Mouse (Mus musculus) olfactory bulb, adult 2 months (tissue): ENCODE measurements at regions not wholly inside any gene's neighbourhood (a gene's known extent, or its start where the extent isn't known, plus 50 kb on each side); places are given as distances from the start of the nearest gene placed in this dataset.
A peak's percentile ranks its signal among the peaks of the same experiment; 100 is the strongest.

Experiments used
- H3K27ac ChIP-seq: fragments of 200-500 bp; 2 replicates; pipeline ENCODE4 v1.5.1; 2012; ENCODE audit warnings: low read depth, low read length; ENCODE audit not compliant: insufficient read depth
- H3K4me1 ChIP-seq: fragments of 200-500 bp; 2 replicates; pipeline ENCODE4 v1.6.1; 2012; ENCODE audit warnings: low read length; ENCODE audit not compliant: control insufficient read depth, insufficient read depth
- H3K4me3 ChIP-seq: fragments of 200-500 bp; 2 replicates; pipeline ENCODE4 v1.5.1; 2012; ENCODE audit warnings: mild to moderate bottlenecking, low read depth, low read length, moderate library complexity; ENCODE audit not compliant: insufficient read depth
- CTCF ChIP-seq: fragments of 200-500 bp; IDR thresholded peaks from 2 replicates; pipeline ENCODE4 v1.5.1; 2012; ENCODE audit warnings: low read depth, mild to moderate bottlenecking, low read length, moderate library complexity; ENCODE audit not compliant: insufficient read depth
- POLR2A ChIP-seq: fragments of 200-500 bp; IDR thresholded peaks from 2 replicates; pipeline ENCODE4 v1.6.1; 2012; ENCODE audit warnings: mild to moderate bottlenecking, low read depth, low read length, moderate library complexity; ENCODE audit not compliant: insufficient read depth
- WGBS: fragments of 180-500 bp; shearing (Covaris S2); methylation state at CpG from one replicate; pipeline ENCODE4 v1.1.7; 2018; 5-methylcytosine and 5-hydroxymethylcytosine counted together

DNA sequence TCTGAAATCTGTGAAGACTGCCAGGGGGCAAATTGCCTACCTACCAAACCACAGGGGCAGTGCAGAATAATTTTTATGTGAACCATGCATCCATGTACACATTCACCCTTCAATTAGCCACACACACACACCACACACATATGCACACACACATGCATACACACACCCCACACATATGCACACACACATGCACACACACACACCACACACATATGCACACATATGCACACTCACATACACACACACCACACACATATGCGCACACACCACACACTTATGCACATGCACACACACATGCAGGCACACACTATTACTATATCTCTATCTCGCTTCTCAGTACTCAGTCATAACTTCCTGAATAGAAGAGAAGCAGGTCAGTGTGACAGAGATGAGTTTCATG lies 95.9 kb upstream of the Cadm1 start:
- 96% methylated on average over 2 of the region's 2 CpGs for WGBS
- no peak for TF ChIP-seq CTCF
- no peak for TF ChIP-seq POLR2A

DNA sequence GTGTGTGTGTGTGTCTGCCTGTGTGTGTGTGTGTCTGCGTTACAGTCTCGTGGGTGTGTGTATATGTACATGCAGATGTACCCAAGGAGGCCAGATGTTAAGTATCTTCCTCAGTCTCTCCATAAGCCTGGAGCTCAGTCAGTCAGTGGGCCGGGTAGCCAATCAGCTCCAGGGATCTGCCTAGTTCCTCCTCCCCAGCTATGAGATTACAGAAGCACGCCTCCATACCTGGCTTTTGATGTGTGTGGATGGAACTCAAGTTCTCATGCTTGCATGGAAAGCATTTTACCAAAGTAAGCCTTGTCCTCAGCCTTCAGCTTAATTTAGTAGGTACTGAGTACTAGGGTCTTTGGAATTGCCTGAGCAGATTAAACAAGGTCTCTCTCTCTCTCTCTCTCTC lies 91.0 kb upstream of the Cadm1 start:
- TF ChIP-seq CTCF, result no peak
- no peak for TF ChIP-seq POLR2A
- no peak overlapping the region for H3K4me3 ChIP-seq
- 94% methylated on average over 4 of the region's 4 CpGs for WGBS

More for the DNA sequence above, 95.9 kb upstream of the Cadm1 start:
- Histone ChIP-seq H3K27ac (no peak overlapping the region), H3K4me3 (no peak overlapping the region), H3K4me1 (no peaks in the 10 kb centered on the region)

DNA sequence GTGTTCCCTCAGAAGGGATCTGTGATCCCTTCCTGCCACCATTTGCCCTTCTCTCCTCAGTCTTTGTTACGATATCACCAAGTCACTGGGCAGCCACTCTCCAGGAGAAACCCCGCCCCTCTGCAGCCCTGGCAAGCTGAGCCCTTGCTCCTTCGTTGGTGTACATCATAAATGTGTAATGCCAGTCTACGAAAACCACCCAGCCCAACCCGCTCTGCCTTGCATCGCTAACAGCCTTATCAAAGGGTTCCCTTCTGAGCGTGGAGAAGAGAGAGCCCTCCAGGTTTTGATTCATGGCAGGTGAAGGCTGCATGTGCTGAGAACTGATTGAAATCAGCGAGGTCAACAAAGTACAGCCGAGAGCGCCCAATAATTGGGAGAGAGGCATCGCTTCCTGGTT lies 90.5 kb upstream of the Cadm1 start:
- TF ChIP-seq CTCF, result no peak
- Histone ChIP-seq H3K4me1 (peaks cover 8% of the 10 kb centered on the region), H3K27ac (no peak overlapping the region), H3K4me3 (no peak overlapping the region)
- 35% methylated on average over 11 of the region's 11 CpGs for WGBS

More for the DNA sequence above, 91.0 kb upstream of the Cadm1 start:
- H3K27ac ChIP-seq, result no peak overlapping the region
- H3K4me1 ChIP-seq, result peaks cover 8% of the 10 kb centered on the region

DNA sequence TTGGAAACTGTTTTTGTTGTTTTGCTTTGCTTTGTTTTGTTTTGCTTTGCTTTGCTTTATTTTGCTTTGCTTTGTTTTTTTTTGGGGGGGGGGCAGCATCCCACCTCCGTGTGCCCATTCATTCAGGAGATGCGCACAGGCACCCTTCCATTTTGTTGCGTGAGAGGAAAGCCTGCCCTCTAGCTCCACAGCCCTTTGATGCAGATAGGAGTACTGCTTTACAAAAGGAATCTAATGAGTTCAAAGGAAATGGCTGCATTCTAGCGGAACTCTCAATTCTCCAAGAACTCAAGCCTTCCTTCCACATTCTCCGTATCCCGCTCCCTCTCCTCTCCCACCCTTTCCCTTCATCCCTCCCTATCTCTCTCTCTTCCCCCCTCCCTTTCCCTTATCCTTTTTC lies 89.8 kb upstream of the Cadm1 start:
- H3K27ac ChIP-seq, result no peak overlapping the region
- peaks cover 8% of the 10 kb centered on the region for H3K4me1 ChIP-seq
- TF ChIP-seq CTCF (no peak), POLR2A (no peak)
- WGBS, result 16% methylated on average over 6 of the region's 6 CpGs
- no peak overlapping the region for H3K4me3 ChIP-seq

DNA sequence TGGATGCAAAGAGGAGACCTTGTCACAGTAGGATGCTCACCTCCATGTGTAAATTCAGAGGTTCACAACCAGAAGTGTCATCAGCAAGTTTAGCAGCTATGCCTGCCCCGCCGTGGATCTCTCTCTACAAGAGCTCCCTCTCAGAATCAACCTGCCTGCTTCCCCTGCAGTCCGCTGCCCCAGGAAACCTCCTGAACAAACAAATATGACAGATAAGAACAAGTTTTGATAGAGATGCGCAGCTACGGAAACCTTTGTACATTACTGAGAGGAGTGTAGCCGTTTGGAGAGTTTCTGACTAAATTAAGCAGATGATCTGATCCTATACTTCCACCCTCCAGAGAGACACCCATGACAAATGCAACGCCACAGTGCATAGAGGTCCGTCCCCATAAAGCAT lies 88.8 kb upstream of the Cadm1 start:
- peaks cover 8% of the 10 kb centered on the region for H3K4me1 ChIP-seq
- 91% methylated on average over 8 of the region's 8 CpGs for WGBS
- H3K4me3 ChIP-seq, result no peak overlapping the region
- no peak overlapping the region for H3K27ac ChIP-seq
- TF ChIP-seq CTCF, result no peak
- TF ChIP-seq POLR2A, result no peak

DNA sequence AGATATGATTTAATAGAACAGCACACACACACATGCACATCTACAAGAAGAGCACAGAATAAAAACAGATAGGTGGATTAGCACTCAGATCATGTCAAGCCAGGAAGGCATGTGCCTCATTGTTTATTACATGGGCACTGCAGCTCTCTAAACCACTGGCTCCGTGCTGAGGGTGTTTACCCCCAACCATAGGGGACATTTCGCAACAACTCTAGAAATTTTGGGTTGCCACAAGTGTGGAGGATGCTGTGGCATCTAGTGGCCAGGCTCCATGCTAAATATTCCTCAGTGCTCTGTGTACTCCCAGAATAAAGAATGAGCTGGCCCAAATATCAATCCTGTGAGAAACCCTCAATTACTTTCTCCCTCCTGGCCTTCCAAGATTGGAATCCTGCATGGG lies 85.8 kb upstream of the Cadm1 start:
- peaks cover 8% of the 10 kb centered on the region for H3K4me1 ChIP-seq
- H3K27ac ChIP-seq, result no peak overlapping the region
- 68% methylated on average over 2 of the region's 2 CpGs for WGBS
- TF ChIP-seq CTCF (no peak), POLR2A (no peak)
- no peak overlapping the region for H3K4me3 ChIP-seq

DNA sequence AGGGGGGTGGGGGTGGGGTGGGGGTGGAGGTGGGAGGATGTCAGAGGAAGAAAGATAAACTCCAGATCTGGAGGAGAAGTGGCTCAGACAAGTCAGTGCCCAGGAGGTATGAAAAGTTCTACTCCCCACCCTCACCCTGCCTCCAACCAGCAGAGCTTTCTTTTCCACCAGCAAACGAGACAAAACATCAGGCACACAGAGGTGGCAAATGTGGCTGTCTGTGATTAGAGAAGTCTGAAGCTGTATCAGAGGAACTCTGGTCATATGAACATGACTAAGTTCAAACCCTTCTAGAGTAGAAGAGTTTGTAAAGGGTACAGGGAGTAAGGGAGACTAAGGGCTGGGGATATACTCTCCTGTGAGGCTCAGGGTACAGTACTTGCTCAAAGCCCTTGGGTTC lies 85.2 kb upstream of the Cadm1 start:
- 24% methylated on average over 1 of the region's 1 CpGs for WGBS
- Histone ChIP-seq H3K4me3 (no peak overlapping the region), H3K27ac (peak overlapping the region; percentile 18), H3K4me1 (peaks cover 5% of the 10 kb centered on the region; the same call in 1 of the 2 replicates)
- TF ChIP-seq CTCF, result no peak
- no peak for TF ChIP-seq POLR2A

DNA sequence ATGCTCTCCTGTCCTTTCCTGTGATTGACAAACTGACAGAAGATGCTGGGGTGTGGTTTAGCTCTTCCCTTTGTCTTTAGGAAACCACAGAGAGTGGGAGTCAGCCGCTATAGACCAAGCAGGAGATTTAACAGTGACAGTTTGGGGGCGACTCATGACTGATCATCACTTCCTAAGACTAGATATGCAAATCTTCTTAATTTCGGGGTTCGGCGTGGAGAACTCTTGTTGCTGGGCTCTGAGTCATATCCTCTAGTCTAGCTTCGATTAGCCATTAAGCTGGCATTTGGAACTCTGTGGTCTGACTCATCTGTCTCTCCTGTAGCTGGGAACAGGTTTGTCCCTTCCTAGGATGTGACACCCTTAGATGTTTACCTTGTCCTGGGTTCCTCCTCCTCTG lies 84.6 kb upstream of the Cadm1 start:
- 33% methylated on average over 6 of the region's 6 CpGs for WGBS
- TF ChIP-seq CTCF (no peak), POLR2A (no peak)
- no peak overlapping the region for H3K4me3 ChIP-seq
- peaks cover 3% of the 10 kb centered on the region; the same call in 1 of the 2 replicates for H3K4me1 ChIP-seq
- peak overlapping the region; percentile 18 for H3K27ac ChIP-seq

DNA sequence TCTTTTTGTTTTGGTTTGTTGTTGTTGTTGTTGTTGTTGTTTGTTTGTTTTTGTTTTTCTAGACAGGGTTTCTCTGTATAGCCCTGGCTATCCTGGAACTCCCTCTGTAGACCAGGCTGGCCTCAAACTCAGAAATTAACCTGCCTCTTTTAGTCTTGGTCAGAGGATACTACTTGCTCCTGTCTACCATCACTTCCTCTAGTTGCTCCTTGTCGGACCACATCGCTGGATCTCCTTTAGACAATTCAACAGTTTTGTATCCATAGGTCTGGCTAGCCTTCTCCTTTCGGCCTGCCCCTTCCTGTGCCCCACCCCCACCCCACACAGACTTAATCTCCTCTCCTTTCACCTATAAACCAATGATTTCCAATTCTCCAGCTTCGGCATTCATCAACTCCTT lies 77.2 kb upstream of the Cadm1 start:
- 84% methylated on average over 4 of the region's 4 CpGs for WGBS
- H3K4me3 ChIP-seq, result no peak overlapping the region
- TF ChIP-seq CTCF (no peak), POLR2A (no peak)

More for the DNA sequence above, 77.2 kb upstream of the Cadm1 start:
- no peak overlapping the region for H3K27ac ChIP-seq
- no peaks in the 10 kb centered on the region for H3K4me1 ChIP-seq
